Mouse (Mus musculus) forebrain, embryonic 12.5 days (tissue): ENCODE results near the gene Zcchc7. TPM values are rescaled to one million over a fixed set of nuclear protein-coding genes. Genes with fewer than 3 reads are reported as not detected.
"Not testable (repeated sequence)": the region's sequence is repeated elsewhere in the genome, so short reads cannot be mapped to it uniquely, and the experiment has no call there.

ENCODE experiments used
- ATAC-seq: fragments of 200-750 bp; cut with Nextera tagmentation; 2 replicates; pipeline ENCODE4 v1.8.0; 2017; ENCODE audit warnings: moderate TSS enrichment; ENCODE audit not compliant: low FRiP score
- H3K27ac ChIP-seq: fragments of 300-500 bp; sonication (generic); 2 replicates; pipeline ENCODE4 v1.5.1; 2016; ENCODE audit warnings: mild to moderate bottlenecking
- H3K27me3 ChIP-seq: fragments of 300-500 bp; sonication (generic); 2 replicates; pipeline ENCODE4 v1.6.1; 2016; ENCODE audit warnings: mild to moderate bottlenecking
- H3K36me3 ChIP-seq: fragments of 300-500 bp; sonication (generic); replicated peaks from 2 replicates; pipeline ENCODE4 v1.6.1; 2016; ENCODE audit warnings: mild to moderate bottlenecking
- H3K4me1 ChIP-seq: fragments of 300-500 bp; sonication (generic); 2 replicates; pipeline ENCODE4 v1.6.1; 2016
- H3K4me2 ChIP-seq: fragments of 300-500 bp; sonication (generic); 2 replicates; pipeline ENCODE4 v1.6.1; 2016; ENCODE audit warnings: mild to moderate bottlenecking, moderate library complexity
- H3K4me3 ChIP-seq: fragments of 300-500 bp; sonication (generic); replicated peaks from 2 replicates; pipeline ENCODE4 v1.5.1; 2016; ENCODE audit warnings: mild to moderate bottlenecking
- H3K9ac ChIP-seq: fragments of 300-500 bp; sonication (generic); 2 replicates; pipeline ENCODE4 v1.6.1; 2016; ENCODE audit warnings: mild to moderate bottlenecking
- H3K9me3 ChIP-seq: fragments of 300-500 bp; sonication (generic); 2 replicates; pipeline ENCODE4 v1.6.1; 2016
- WGBS: fragments of 180-500 bp; shearing (Covaris S2); methylation state at CpG from one replicate; pipeline ENCODE4 v1.1.7; 2016; 5-methylcytosine and 5-hydroxymethylcytosine counted together
- polyA plus RNA-seq: library from polyadenylated mRNA; unstranded; fragments of >200 nt; fragmentation: Nextera tagmentation; extraction: Ambion mirVana; gene quantifications from 2 replicates; pipeline ENCODE4 v1.2.1, GENCODE M21; 2016

Gene Zcchc7
- polyA plus RNA-seq, 1 experiment from 2014 or later = 32.6 TPM

DNA sequence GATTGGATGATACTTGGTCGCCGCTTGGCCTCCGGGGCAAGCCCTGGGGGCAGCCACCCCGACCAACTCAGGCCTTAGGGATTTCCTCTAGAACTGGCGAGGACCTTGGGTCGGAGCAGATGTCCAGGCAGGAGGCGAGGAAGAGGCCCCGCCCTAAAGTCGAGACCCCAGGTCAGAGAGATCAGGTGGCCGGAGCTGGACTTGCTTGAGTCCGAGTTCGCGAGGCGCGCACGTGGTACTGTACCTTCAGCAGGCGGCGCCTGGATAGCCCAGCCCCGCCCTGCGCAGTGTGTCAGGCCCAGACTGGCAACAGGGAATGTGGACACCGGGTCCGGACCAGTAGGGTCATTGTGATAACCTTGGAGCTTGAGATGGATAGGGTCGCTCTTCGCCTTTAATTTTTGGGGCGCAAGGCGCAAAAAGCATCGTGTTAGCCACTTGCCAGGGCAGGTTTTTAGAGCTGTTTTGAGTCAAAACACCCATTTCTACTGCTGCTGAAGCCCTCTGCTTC is 41.5 kb upstream of the Zcchc7 start:
- no peaks in the 10 kb centered on the region for H3K9me3 ChIP-seq
- peaks cover 35% of the 10 kb centered on the region for H3K4me1 ChIP-seq
- peaks cover 90% of the 10 kb centered on the region for H3K27me3 ChIP-seq
- under 1% methylated on average over 27 of the region's 27 CpGs for WGBS
- no peaks in the 10 kb centered on the region for H3K36me3 ChIP-seq
- H3K4me2 ChIP-seq = peak overlapping the region; percentile 10; the same call in 1 of the 2 replicates
- peak overlapping the region; percentile 5; the same call in 1 of the 2 replicates for H3K4me3 ChIP-seq
- no peak for ATAC-seq
- no peak overlapping the region for H3K27ac ChIP-seq
- H3K9ac ChIP-seq = no peak overlapping the region

DNA sequence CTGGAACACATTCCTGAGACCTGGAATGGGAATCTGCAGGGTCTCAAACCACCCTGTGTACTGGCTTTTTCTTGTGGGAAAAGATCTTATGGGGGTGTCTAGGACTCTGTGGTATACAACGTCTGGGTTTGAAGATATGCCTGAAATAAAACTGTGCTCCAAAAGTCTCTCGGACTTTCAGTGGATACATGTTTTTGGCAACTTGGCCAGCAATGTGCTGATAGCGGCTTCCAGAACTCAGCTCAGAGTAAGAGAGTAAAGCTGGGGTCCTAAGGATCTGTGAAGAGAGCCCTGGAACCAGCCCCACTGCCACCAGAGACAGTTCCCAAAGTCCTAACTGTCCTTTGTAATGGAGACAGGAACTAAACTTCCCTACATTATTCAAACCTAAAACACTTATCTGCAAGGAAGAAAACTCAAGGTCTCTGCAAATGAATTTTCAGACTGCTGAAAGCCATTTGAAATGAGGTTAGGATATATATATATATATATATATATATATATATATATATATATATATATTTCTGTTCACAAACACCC is 40.0 kb upstream of the Zcchc7 start:
- no peaks in the 10 kb centered on the region for H3K36me3 ChIP-seq
- H3K27me3 ChIP-seq = peaks cover 89% of the 10 kb centered on the region
- H3K4me3 ChIP-seq = no peak overlapping the region
- no peak overlapping the region for H3K4me2 ChIP-seq
- no peaks in the 10 kb centered on the region for H3K9me3 ChIP-seq
- H3K4me1 ChIP-seq = peaks cover 33% of the 10 kb centered on the region
- H3K9ac ChIP-seq = no peak overlapping the region
- no peak overlapping the region for H3K27ac ChIP-seq
- WGBS = 14% methylated on average over 3 of the region's 3 CpGs
- ATAC-seq = no peak

GRCm38 (mm10) chr4:44716391-44716790 is 39.3 kb upstream of the Zcchc7 start:
- Histone ChIP-seq H3K36me3 (no peaks in the 10 kb centered on the region), H3K27ac (no peak overlapping the region), H3K4me2 (no peak overlapping the region), H3K4me3 (no peak overlapping the region), H3K9ac (no peak overlapping the region), H3K9me3 (no peaks in the 10 kb centered on the region), H3K27me3 (peaks cover 85% of the 10 kb centered on the region), H3K4me1 (peaks cover 32% of the 10 kb centered on the region)
- ATAC-seq = no peak
- WGBS = 3% methylated on average over 10 of the region's 10 CpGs

DNA sequence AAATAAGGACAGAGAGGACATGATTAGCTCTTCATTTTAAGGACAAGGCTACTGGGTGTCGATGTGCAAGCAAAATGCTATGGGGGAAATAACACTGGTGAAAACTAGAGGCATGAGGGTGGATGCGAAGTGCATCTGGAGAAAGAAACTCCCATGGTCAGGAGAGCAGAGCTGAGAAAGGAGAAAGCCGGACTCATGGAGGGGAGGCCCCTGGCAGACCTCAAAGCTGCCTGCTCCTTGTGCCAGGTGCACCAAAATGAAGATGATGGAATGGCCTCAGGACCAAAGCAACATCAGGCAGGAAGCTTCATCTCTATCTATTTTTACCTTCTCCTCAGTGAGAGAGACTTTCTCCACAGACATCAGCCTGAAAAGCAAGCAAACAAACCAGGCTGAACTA is 38.0 kb upstream of the Zcchc7 start:
- Histone ChIP-seq H3K4me1 (peaks cover 25% of the 10 kb centered on the region), H3K27ac (no peak overlapping the region), H3K27me3 (peaks cover 78% of the 10 kb centered on the region), H3K36me3 (no peaks in the 10 kb centered on the region), H3K4me2 (no peak overlapping the region), H3K9ac (no peak overlapping the region), H3K9me3 (no peaks in the 10 kb centered on the region), H3K4me3 (no peak overlapping the region)
- WGBS = 93% methylated on average over 3 of the region's 3 CpGs
- no peak for ATAC-seq

DNA sequence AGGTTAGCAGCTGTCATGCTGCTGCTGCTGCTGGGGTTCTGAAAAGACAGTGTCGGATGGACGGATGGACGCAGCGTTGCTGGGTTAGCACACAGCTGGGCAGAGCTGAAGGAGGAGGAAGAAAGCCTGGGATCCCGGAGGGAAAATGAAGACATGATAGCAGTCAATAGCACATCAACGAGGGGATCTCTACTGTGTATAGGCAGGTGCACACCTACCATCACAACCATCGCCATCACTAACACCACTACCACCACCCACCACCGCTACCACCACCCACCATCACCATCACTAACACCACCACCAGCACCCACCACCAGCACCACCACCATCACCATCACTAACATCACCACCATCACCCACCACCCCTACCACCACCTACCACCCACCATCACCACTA is 35.6 kb upstream of the Zcchc7 start:
- Histone ChIP-seq H3K9me3 (no peaks in the 10 kb centered on the region), H3K9ac (no peak overlapping the region), H3K36me3 (no peaks in the 10 kb centered on the region), H3K4me1 (peaks cover 7% of the 10 kb centered on the region), H3K27ac (no peak overlapping the region), H3K4me3 (no peak overlapping the region), H3K4me2 (no peak overlapping the region), H3K27me3 (peaks cover 57% of the 10 kb centered on the region)
- 91% methylated on average over 8 of the region's 8 CpGs for WGBS
- ATAC-seq = no peak

- WGBS = 83% methylated on average over 4 of the region's 4 CpGs
- ATAC-seq = no peak
- Histone ChIP-seq H3K4me3 (no peak overlapping the region), H3K36me3 (no peaks in the 10 kb centered on the region), H3K27me3 (peaks cover 51% of the 10 kb centered on the region), H3K4me2 (no peak overlapping the region), H3K9me3 (no peaks in the 10 kb centered on the region), H3K4me1 (peaks cover 7% of the 10 kb centered on the region), H3K9ac (no peak overlapping the region), H3K27ac (no peak overlapping the region)
These were observed 34.4 kb upstream of the Zcchc7 start for GRCm38 (mm10) chr4:44721237-44721636.

DNA sequence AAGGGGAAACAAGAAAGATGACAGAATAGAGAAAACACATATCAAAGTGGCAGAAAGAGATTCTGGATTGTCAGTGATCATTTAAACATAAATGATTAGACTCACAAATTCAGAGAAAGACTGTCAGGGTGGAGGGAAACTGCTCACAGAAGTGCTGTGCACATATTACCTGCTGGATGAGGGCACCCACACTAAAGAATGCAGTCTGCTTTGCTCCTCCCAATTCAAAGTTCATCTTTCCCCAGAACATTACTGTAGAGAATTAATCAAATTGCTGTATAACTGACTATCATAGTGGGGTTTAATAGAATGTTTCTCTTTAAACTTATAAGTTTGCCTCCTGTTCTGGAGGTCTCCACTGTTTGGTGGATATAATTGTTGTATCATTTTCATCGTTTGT is 15.2 kb upstream of the Zcchc7 start:
- Histone ChIP-seq H3K27ac (no peak overlapping the region), H3K36me3 (no peaks in the 10 kb centered on the region), H3K4me3 (no peak overlapping the region), H3K9me3 (no peaks in the 10 kb centered on the region), H3K4me2 (no peak overlapping the region), H3K4me1 (no peaks in the 10 kb centered on the region), H3K9ac (no peak overlapping the region), H3K27me3 (no peaks in the 10 kb centered on the region)
- 80% methylated on average over 1 of the region's 1 CpGs for WGBS
- no peak for ATAC-seq

DNA sequence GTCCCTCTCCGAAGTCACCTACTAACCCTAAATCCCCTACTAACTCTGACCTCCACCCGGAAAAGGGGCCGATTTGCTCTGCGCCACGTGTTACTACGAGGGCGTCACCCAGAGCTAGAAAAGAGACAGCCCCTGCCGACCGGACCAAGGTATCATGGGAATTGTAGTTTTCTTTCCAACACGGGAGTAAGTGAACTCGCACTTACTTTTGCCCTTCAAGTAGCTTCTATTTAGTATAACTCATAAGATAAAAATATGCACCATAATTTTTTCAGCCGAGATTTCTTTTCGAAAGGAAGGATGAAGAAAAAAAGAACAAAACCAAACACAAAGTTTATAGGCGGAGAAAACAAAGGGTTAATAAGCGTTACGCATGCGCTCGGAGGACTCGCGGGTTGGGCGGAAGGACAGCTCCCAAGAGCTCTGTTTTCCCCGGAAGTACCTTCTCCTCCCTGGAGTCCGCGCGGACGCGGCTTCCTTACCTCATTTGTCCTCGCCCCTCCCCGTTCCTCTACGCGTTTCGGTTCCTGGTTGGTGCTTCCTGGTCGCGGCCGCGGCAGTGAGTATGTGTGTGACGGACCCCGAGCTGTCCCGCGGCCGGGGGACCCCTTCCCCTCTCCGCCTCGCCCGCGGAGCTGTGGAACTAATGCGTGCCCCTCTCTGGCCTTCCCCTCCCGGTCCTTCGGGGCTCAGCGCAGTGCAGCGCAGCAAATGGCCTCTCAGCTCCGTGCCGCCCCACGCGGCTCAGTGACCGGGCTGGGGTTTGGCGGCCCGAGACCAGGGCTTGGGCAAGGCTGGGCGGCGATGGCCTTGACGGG is 666 bp downstream of the Zcchc7 start:
- H3K9ac ChIP-seq = peak overlapping the region; percentile 79
- ATAC-seq = peak; percentile 97
- H3K27ac ChIP-seq = peak overlapping the region; percentile 91
- peaks cover 10% of the 10 kb centered on the region; the same call in 1 of the 2 replicates for H3K4me1 ChIP-seq
- no peaks in the 10 kb centered on the region for H3K36me3 ChIP-seq
- no peaks in the 10 kb centered on the region for H3K9me3 ChIP-seq
- peak overlapping the region; percentile 72 for H3K4me2 ChIP-seq
- WGBS = under 1% methylated on average over 60 of the region's 60 CpGs
- no peaks in the 10 kb centered on the region for H3K27me3 ChIP-seq
- peak overlapping the region; percentile 88 for H3K4me3 ChIP-seq

GRCm38 (mm10) chr4:44757131-44757530 is 1.5 kb downstream of the Zcchc7 start:
- H3K9ac ChIP-seq = peak overlapping the region; percentile 79
- peak overlapping the region; percentile 88 for H3K4me3 ChIP-seq
- WGBS = 5% methylated on average over 10 of the region's 10 CpGs
- H3K4me2 ChIP-seq = peak overlapping the region; percentile 72
- not testable (repeated sequence) for ATAC-seq, H3K4me1 ChIP-seq, H3K27me3 ChIP-seq, H3K9me3 ChIP-seq, H3K36me3 ChIP-seq
- H3K27ac ChIP-seq = peak overlapping the region; percentile 91; the same call in 1 of the 2 replicates

DNA sequence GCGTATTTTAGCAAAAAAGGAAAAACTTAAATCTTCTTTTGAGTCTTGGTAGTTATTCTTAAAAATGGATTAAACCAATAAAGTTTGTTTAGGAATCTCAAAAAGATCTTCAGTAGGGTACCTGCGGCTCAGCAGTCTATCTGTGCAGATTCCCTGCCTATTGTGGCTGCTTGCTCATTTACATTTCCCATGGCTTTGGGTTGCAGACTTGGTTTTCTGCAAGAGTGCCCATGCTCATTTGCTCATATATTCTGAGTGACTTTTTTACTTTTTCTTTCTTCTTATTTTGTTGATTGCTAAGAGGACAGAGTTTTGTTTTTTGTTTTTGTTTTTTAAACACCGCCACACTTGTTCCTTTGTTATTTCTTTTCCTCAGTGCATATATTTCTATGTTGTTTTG is 19.2 kb downstream of the Zcchc7 start:
- no peak overlapping the region for H3K4me3 ChIP-seq
- H3K36me3 ChIP-seq = no peaks in the 10 kb centered on the region
- H3K27ac ChIP-seq = no peak overlapping the region
- no peaks in the 10 kb centered on the region for H3K27me3 ChIP-seq
- no peaks in the 10 kb centered on the region for H3K9me3 ChIP-seq
- ATAC-seq = no peak
- 52% methylated on average over 3 of the region's 3 CpGs for WGBS
- H3K4me1 ChIP-seq = peaks cover 6% of the 10 kb centered on the region; the same call in 1 of the 2 replicates
- H3K4me2 ChIP-seq = no peak overlapping the region
- H3K9ac ChIP-seq = no peak overlapping the region

DNA sequence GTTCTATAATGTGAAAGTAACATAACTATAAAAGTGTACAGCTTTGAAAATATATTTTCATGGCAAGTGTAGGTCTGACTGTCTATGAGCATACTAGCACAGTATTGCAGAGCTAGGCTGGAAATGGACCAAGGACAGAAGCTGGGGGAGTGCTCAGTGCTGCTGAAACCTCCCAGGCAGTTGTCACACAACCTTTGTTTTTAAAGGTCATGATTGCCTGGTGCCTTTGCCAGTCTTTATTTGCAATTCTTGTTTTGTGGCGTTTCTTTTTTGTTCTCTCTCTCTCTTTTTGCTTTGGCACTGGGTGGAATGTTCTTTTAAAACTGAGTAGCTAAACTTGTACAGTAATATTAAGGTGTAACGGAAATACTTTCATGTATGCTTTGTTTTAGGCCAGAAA is 21.0 kb downstream of the Zcchc7 start:
- H3K9ac ChIP-seq = no peak overlapping the region
- no peak overlapping the region for H3K27ac ChIP-seq
- H3K36me3 ChIP-seq = no peaks in the 10 kb centered on the region
- no peak for ATAC-seq
- peaks cover 6% of the 10 kb centered on the region; the same call in 1 of the 2 replicates for H3K4me1 ChIP-seq
- H3K27me3 ChIP-seq = no peaks in the 10 kb centered on the region
- 34% methylated on average over 2 of the region's 2 CpGs for WGBS
- no peak overlapping the region for H3K4me3 ChIP-seq
- no peak overlapping the region for H3K4me2 ChIP-seq
- H3K9me3 ChIP-seq = no peaks in the 10 kb centered on the region

DNA sequence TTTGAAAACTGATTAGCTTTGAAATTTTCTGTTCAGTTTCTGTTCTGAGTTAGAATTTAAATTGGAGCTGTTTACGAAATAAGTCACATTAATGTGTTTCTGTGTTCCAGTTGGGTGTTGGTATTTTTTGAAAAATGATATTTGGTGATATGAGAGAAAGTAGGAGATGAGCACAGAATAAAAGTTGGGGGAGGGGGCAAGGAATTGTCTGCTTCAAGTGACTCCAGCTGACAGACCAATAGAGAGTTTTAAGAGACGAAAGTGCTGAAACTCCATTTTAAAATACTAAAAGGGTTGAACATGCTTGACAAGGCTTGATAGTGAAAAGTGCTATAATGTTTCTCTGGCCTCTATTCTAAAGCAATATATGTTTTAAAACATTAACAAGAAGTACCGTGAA is 21.4 kb downstream of the Zcchc7 start:
- Histone ChIP-seq H3K27ac (no peak overlapping the region), H3K27me3 (no peaks in the 10 kb centered on the region), H3K9me3 (no peaks in the 10 kb centered on the region), H3K36me3 (no peaks in the 10 kb centered on the region), H3K4me1 (peaks cover 6% of the 10 kb centered on the region; the same call in 1 of the 2 replicates), H3K9ac (no peak overlapping the region), H3K4me2 (no peak overlapping the region), H3K4me3 (no peak overlapping the region)
- WGBS = 62% methylated on average over 3 of the region's 3 CpGs
- ATAC-seq = no peak

- Histone ChIP-seq H3K9ac (no peak overlapping the region), H3K4me3 (no peak overlapping the region), H3K27me3 (no peaks in the 10 kb centered on the region), H3K4me2 (no peak overlapping the region), H3K27ac (no peak overlapping the region), H3K9me3 (no peaks in the 10 kb centered on the region), H3K36me3 (no peaks in the 10 kb centered on the region), H3K4me1 (peaks cover 6% of the 10 kb centered on the region; the same call in 1 of the 2 replicates)
- ATAC-seq = no peak
These were observed 22.0 kb downstream of the Zcchc7 start for GRCm38 (mm10) chr4:44777711-44778110.
